Mouse (Mus musculus): ENCODE measurements at regions not wholly inside any gene's neighbourhood (a gene's known extent, or its start where the extent isn't known, plus 50 kb on each side); places are given as distances from the start of the nearest gene placed in this dataset.

- ATAC-seq (replicated peaks in 1 of 2; ENCODE audit: insufficient read depth in 1 of 2, low FRiP score in 2 of 2, low TSS enrichment in 1 of 2, low read depth in 1 of 2, poor library complexity in 2 of 2, severe bottlenecking in 2 of 2): no peak
Measured at GRCm38 (mm10) chr16:79986746-79987145, 895.8 kb upstream of the Tmprss15 start.

- no peak for ATAC-seq (replicated peaks in 1 of 2; ENCODE audit: insufficient read depth in 1 of 2, low FRiP score in 2 of 2, low TSS enrichment in 1 of 2, low read depth in 1 of 2, poor library complexity in 2 of 2, severe bottlenecking in 2 of 2)
Measured at GRCm38 (mm10) chr16:79972146-79972545, 881.2 kb upstream of the Tmprss15 start.

GRCm38 (mm10) chr16:79937042-79937441 lies 846.1 kb upstream of the Tmprss15 start:
- no peak for ATAC-seq (replicated peaks in 1 of 2; ENCODE audit: insufficient read depth in 1 of 2, low FRiP score in 2 of 2, low TSS enrichment in 1 of 2, low read depth in 1 of 2, poor library complexity in 2 of 2, severe bottlenecking in 2 of 2)

GRCm38 (mm10) chr16:79907126-79907525 lies 816.2 kb upstream of the Tmprss15 start:
- ATAC-seq (replicated peaks in 1 of 2; ENCODE audit: insufficient read depth in 1 of 2, low FRiP score in 2 of 2, low TSS enrichment in 1 of 2, low read depth in 1 of 2, poor library complexity in 2 of 2, severe bottlenecking in 2 of 2): no peak

GRCm38 (mm10) chr16:79901467-79901866 lies 810.6 kb upstream of the Tmprss15 start:
- ATAC-seq (replicated peaks in 1 of 2; ENCODE audit: insufficient read depth in 1 of 2, low FRiP score in 2 of 2, low TSS enrichment in 1 of 2, low read depth in 1 of 2, poor library complexity in 2 of 2, severe bottlenecking in 2 of 2): no peak

- no peak for ATAC-seq (replicated peaks in 1 of 2; ENCODE audit: insufficient read depth in 1 of 2, low FRiP score in 2 of 2, low TSS enrichment in 1 of 2, low read depth in 1 of 2, poor library complexity in 2 of 2, severe bottlenecking in 2 of 2)
Measured at GRCm38 (mm10) chr16:79881855-79882254, 791.0 kb upstream of the Tmprss15 start.

GRCm38 (mm10) chr16:79878063-79878462 lies 787.2 kb upstream of the Tmprss15 start:
- ATAC-seq (replicated peaks in 1 of 2; ENCODE audit: insufficient read depth in 1 of 2, low FRiP score in 2 of 2, low TSS enrichment in 1 of 2, low read depth in 1 of 2, poor library complexity in 2 of 2, severe bottlenecking in 2 of 2): peak; percentile 84 to 98; a peak in 3 of 4 replicates

- ATAC-seq (replicated peaks in 1 of 2; ENCODE audit: insufficient read depth in 1 of 2, low FRiP score in 2 of 2, low TSS enrichment in 1 of 2, low read depth in 1 of 2, poor library complexity in 2 of 2, severe bottlenecking in 2 of 2): no peak
Measured at GRCm38 (mm10) chr16:79876827-79877226, 785.9 kb upstream of the Tmprss15 start.

GRCm38 (mm10) chr16:79870578-79871270 lies 779.8 kb upstream of the Tmprss15 start:
- no peak for ATAC-seq (replicated peaks in 1 of 2; ENCODE audit: insufficient read depth in 1 of 2, low FRiP score in 2 of 2, low TSS enrichment in 1 of 2, low read depth in 1 of 2, poor library complexity in 2 of 2, severe bottlenecking in 2 of 2)

- peak; percentile 68 to 75 for ATAC-seq (replicated peaks in 1 of 2; ENCODE audit: insufficient read depth in 1 of 2, low FRiP score in 2 of 2, low TSS enrichment in 1 of 2, low read depth in 1 of 2, poor library complexity in 2 of 2, severe bottlenecking in 2 of 2)
Measured at GRCm38 (mm10) chr16:79859540-79859939, 768.6 kb upstream of the Tmprss15 start.

- ATAC-seq (replicated peaks in 1 of 2; ENCODE audit: insufficient read depth in 1 of 2, low FRiP score in 2 of 2, low TSS enrichment in 1 of 2, low read depth in 1 of 2, poor library complexity in 2 of 2, severe bottlenecking in 2 of 2): no peak
Measured at GRCm38 (mm10) chr16:79849152-79849551, 758.3 kb upstream of the Tmprss15 start.

GRCm38 (mm10) chr16:79816913-79817312 lies 726.0 kb upstream of the Tmprss15 start:
- ATAC-seq (replicated peaks in 1 of 2; ENCODE audit: insufficient read depth in 1 of 2, low FRiP score in 2 of 2, low TSS enrichment in 1 of 2, low read depth in 1 of 2, poor library complexity in 2 of 2, severe bottlenecking in 2 of 2): no peak

- ATAC-seq (replicated peaks in 1 of 2; ENCODE audit: insufficient read depth in 1 of 2, low FRiP score in 2 of 2, low TSS enrichment in 1 of 2, low read depth in 1 of 2, poor library complexity in 2 of 2, severe bottlenecking in 2 of 2): no peak
Measured at GRCm38 (mm10) chr16:79778729-79779128, 687.8 kb upstream of the Tmprss15 start.

Measured in hematopoietic stem cell, adult 5-6 weeks (primary cell).